Mouse (Mus musculus) neural tube, embryonic 10.5 days (tissue): ENCODE results near the gene Pik3c2a.
A peak's percentile ranks its signal among the peaks of the same experiment; 100 is the strongest.

Source experiments
- DNase-seq: peaks from one replicate; pipeline ENCODE4 v3.0.0-alpha.2; 2017; ENCODE audit warnings: low spot score; ENCODE audit errors: extremely low spot score

The Pik3c2a gene

DNA sequence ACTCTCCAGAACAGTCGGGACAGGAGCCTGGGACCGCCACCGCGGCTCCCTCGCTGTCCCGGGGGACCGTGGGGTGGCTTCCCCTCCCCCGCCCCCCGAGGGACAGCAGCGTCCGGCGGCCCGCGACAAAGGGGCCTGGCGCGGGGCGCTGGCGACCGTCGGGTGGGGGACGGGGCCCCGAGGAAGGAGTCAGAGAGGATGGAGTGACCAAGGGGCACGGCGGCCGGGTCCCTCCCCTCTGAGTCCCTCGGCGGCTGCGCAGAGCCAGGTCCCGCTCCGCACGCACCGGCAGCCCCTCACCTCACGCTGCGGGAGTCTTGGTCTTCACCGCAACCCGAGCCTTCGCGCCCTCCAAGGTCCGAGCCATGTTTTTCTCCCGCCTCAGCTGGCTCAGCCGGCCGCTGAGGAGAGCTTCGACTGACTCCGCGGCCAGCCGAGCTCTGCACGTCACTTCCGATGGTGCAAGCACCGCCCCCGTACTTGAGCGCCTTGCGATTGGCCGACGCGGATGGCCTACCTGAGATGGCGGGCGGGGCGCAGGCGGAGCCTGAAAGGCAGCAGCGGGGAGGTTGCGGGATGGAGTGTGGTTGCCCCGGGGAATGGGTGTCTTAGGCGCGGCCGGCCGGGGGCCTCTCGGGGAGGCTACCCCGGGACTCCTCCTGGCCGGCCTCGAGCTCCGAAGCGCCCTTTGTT is at the start of gene Pik3c2a:
TSS of gene Pik3c2a (minus strand) at position 446 of the 693 bp plus-strand sequence.
- peak; percentile 95 for DNase-seq

DNA sequence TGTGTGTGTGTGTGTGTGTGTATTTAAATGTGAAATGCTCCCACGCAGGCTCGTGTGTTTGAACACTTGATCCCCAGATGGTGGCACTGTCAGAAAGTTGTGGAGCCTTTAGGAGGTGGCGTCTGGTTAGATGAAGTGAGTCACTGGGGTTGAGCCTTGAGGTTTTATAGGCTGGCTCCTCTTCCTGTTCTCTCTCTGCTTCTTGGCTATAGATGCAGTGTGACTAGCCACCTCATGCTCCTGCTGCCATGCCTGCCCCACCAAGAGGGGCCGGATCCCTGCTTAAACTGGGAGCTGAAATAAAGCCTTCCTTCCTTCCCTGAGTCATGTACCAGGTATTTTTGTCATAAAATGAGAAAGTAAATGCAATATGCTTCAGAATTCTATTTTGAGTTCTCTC is 47.9 kb upstream of the Pik3c2a start:
- no peak for DNase-seq

DNA sequence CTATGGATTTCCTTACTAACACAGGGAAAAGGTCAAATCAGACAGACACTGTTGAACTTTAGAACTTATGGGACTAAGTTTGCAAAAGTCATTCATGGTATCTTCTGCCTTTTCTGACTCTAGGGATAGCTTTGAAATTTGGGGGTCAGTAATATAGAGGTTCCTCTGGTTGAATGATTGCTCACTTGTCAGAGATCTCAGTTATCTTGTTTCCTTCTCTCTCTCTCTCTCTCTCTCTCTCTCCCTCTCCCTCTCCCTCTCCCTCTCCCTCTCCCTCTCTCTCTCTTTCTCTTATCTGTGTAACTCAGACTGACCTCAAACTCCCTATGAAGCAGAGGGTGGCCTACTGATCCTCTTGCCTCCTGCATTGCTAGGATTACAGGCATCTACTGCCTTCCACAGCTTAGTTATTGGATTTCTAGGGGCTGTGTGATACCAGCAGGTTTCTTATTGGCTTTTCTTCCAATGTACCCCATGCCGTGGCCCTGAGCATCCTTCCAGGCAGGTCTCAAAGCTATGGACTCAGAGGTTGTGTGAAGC is 41.9 kb upstream of the Pik3c2a start:
- no peak for DNase-seq

DNA sequence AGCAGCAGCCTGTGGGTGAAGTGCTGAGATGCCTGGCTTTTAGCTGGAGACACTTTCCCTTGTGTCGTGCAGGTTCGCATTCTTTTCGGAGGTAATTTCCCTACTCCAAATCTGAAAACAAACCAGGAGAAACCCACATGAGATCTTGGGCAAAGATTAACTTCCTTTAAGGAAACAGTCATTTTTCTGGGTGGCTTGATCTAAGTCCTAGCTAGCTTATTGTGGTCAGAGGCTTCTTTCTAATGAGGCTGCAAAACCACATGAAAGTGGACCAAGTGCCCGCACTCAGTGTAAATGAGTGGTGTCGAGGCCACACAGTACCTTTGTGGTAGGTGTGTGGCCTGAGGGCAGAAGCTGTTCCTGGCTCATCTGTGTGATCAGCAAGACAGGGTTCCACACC is 41.0 kb upstream of the Pik3c2a start:
- DNase-seq: no peak

DNA sequence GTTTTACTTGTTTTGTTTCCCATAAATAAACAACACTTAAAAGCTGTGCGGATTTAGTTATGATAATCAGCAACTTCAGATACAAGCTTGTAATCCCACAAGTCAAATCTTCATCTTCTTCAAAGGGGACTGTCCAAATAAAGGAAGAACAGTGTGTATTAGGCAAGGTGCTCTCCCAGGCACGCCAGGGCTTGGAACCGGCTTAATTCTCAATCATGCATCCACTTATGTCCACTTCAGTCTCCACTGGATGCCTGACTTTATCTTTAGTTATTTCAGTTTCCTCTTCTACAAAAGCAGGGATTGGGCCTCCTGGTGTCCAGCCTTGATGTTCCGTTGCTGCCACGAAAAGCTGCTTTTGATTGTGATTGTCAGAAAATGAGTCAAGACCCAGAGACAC is 40.5 kb upstream of the Pik3c2a start:
- no peak for DNase-seq

DNA sequence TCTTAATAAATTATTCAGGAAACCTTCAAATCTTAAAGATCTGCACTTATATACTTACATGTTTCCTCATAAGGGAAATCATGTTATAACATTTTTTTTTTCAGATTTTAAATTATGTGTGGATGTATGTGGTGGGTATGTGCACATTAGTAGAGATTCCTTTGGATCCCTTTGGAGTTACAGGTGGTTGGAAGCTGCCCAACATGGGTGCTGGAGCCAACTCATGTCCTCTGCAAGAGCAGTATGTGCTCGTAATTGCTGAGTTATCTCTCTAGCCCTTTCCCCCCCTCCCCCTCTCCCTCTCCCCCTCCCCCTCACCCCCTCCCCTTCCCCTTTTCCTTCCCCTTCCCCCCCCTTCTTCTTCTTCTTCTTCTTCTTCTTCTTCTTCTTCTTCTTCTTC is 39.9 kb upstream of the Pik3c2a start:
- no peak for DNase-seq

DNA sequence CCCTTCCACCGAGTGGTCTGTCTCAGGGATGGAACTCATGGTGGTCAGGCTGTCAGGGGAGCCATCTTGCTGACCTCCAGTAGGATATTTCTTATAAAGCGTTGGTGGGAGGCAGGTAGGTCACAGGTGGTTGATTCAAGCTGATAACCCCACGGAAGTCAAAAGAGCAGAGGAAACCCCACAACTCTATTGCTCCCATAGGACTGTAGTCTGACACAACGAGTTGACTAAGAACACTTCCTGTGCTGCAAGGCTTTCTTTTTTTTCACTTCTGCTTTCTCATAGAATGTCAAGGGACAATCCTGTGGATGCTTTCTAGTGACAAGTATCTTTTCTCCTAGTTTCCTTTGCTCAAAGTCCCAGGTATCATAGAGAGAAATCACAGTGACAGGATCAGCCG is 33.0 kb upstream of the Pik3c2a start:
- DNase-seq: no peak

DNA sequence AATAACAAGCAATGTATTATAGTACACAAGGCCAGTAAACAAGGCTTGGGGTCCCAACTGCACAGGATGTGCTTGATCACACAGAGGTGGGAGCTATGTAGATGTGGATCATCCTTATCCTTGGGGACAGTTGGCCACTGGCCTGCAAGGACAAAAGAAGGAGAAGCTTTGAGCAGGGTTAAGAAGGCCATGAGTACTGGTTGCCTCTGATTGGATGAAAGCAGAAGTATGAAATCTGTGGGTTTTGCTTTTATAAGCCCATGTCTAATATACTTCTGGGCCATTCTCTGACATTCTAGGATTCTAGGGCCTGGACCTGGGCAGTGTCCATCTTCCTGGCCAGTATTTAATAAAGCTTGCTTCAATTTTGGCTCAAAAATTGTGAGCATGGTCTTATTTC is 32.6 kb upstream of the Pik3c2a start:
- no peak for DNase-seq

DNA sequence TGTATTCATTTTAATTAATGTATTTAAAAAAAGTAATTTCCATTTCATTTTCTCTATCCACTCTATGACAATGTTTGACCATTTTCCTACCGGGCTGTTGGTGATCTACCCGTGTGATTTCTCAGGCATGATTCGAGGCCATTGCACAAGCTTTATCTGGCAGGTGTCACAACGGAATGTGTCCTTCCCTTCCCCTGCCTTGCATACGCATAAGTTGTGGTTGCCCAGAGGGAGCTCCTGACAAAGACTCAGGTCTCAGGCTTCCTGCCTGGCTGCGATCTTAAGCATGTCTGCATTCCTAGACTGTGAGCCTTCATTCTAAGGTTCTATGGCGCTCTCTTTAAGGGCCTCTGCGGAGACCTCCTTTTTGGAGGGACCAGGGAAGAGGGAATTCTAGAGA is 18.9 kb upstream of the Pik3c2a start:
- no peak for DNase-seq

DNA sequence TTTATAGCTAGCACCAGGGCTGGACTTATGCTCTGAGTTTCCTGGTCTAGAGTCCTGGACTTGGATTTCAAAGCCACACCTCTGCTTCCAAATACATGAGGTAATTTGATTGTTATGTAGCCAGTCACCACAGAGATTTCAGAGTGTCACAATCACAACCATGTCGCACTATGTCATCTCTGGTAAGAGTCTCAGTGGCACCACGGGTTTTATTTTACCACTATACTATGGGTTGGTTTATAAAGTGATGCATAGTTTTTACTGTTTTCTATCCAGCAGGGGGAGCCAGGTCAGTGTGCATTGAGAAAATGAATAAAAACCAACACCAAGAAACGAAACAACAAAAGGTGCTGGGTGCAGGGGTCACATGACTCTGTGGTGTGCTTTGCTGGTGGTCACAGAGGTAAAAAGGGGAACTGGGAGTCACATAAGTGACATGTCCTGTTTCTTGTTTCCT is 15.8 kb upstream of the Pik3c2a start:
- DNase-seq: no peak

DNA sequence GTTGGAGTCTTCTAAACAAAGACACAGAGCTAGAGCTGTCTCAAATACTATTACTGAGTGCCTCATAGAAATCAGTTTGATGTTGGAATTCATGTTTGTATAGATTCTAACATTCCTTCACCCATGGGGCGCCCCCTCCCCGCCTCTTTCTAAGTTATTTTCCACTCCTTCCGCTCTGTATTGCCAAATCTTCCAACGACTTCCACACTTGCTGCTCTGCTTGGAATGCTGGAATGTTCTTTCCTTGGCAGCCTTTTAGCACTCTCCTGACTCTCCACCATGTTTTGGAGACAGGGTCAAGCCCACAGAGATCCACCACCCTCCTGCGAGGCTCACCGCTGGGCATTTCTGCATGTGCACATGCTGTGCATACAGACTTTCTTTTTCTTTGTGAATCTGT is 14.1 kb upstream of the Pik3c2a start:
- no peak for DNase-seq

DNA sequence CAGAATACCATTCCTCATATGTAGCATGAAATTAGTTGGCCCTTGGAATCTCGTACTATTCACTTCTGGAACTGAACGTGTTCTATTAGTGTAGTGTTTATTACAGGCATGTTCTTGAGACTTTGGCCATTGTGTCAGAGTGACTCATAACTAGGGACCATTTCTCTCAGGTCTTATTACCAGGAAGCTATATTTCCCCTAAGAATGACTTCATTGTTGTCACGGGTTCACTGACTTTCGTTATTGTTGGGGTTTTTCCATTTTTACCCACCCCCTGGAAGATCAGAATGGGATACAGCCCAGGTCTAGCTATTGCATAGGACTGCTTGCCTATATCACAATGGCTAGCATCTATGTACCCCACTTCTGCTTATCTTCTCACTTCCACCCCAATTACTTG is 13.7 kb upstream of the Pik3c2a start:
- no peak for DNase-seq

DNA sequence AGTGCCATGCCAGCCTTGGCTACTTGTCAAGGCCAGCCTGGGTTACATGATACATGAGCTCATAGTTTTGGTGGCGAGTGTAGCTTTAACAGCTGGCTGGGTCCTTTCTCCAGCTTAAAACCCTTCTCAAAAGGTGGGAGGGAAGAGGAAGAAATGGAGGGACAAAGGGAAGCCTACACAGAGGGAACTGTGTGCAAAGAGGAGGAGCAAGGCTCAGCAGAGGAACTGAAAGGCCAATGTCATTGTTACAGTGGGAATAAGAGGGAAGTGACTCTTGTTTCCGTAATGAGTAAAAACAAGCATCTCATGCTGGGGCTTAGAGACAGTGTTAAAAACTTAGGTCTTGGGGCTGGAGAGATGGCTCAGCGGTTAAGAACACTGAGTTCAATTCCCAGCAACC is 3.4 kb upstream of the Pik3c2a start:
- no peak for DNase-seq

DNA sequence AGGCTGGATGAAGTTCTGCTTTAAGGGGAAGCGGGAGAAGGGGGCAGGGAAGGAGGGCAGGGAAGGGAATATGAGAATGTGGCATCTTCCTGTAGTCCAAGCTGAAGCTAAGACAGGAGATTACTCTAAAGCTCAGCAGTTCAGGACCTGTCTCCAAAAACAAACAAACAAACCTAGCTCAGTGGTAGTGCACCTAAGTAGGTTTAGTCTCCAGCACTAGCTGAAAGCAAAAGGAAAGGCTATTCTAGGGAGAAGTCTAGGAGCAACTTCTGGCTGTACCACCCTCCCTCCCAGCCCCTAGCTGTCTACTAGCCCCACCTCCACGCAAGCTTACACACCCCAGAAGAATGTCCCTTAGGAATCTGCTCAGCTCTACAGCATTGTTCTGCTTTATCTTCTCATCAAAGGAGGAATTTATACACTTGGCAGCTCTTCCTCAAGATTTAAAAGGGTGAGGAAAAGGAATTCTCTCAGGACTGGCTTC is 1.1 kb upstream of the Pik3c2a start:
- DNase-seq: peak; percentile 27

DNA sequence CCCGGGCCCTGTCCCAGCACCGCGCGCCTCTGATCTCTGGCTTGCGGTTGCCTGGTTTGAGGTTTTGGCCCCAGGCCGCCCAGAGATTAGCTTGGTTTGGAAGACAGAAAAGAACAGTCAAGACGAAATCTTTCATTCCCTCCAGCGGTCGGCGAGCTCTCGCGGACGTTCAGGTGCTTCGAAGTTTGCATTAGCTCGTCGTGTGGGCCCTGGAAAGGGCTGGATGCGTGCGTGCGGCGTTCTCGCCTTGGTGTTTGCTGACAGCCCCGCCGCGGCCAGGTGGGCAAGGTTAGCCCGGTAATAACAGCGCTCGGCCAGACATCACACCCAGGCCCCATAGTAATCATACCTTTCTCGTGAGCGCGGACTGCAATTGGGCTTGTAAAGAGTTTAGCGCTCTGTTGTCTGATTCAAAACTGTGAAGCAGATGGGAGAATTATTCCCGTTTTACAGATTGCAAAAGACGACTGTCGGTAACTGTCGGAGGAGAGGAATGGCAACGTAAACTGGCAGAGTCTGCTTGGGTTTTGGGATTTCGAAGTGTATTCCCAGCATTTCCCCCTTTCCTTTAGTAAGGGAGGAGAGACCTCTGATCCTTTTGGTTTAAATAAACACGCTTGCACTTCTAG is 562 bp upstream of the Pik3c2a start:
- DNase-seq: no peak

DNA sequence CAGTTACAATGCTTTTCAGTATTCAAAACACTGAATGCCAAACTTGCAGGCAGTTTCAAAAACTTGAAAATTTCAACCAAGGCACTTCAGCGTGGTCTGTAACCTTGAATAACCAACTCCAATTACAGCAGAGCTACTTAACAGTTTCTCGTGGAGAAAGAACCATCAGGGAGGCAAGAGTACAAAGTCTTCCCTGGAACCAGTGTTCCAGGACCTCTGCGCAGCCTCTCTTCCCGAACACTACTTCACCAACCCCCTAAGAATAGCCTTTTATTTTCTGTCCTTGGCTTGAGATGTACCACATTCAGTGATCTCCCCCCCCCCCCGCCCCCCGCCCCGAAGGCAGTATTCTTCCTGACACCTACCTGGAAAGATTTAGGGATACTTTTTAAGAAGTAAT is 1.0 kb downstream of the Pik3c2a start:
- peak; percentile 20 for DNase-seq

DNA sequence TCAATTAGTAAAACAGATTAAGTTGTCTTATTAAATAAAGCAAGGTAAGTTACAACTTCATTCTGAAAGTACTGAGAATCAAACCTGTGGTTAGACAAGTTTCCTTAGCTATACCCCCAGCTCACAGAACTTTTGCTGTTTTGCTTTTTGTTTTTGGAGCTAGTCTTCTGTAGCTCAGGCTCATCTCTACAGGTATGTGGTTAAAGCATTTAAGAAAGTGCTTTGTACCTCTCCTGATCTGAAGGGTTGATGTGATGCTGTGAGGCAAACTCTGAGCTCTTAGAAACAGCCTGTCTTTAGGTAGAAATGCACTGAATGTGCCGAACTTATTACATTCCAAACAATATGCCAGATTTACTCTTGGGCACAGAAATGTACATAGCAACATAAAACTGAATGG is 1.9 kb downstream of the Pik3c2a start:
- DNase-seq: no peak

DNA sequence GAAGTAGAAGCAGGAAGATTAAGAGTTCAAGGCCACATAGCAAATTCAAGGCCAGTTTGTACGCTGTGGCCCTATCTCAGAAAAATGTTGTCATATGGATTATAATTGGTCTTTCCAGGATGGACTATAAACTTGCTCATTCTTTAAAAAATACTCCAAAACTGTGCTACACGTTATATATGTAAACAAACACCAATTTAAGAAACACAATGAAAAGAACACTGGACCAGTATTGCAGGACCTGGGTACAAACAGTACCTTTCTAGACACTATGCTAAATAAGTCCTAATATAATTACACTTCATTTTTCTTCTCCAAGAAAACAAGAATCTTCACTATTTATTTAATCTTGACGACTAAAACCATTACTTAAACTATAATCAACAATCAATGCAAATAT is 11.6 kb downstream of the Pik3c2a start:
- no peak for DNase-seq

DNA sequence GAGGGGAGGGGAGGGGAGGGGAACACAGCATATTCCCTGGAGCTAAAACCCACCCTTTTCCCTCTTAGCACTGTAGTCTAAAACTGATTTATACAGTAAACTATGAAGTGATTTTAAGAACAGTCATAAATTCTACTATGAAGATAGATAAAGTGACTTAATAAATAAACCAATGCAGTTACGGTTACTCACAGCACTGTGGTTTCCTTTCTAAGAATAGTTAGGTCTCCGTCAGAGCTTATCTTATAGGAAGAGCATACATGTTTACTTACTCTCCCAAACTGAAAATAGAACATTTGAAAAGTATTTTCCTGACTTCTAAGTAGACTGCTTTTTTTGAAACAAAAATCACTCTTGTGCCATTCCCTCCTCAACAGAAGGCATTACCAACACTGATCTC is 12.3 kb downstream of the Pik3c2a start:
- DNase-seq: no peak

DNA sequence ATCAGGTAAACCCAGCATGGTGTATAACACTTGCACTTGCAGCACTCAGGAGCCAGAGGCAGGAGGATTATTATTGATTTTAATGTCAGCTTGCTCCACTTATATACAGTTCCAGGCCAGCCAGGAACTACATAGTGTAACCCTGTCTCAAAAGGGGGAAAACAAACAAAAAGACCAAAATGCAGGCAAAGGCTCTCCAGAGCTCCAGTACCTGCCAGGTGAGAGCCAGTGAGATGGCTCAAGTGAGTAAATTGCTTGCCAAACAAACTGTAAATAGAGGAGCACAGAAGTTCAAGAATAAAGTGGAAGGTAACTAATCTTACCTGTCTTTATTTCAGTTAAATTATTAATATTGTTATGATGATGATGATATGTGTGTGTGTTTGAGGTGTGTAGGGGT is 16.0 kb downstream of the Pik3c2a start:
- DNase-seq: no peak

DNA sequence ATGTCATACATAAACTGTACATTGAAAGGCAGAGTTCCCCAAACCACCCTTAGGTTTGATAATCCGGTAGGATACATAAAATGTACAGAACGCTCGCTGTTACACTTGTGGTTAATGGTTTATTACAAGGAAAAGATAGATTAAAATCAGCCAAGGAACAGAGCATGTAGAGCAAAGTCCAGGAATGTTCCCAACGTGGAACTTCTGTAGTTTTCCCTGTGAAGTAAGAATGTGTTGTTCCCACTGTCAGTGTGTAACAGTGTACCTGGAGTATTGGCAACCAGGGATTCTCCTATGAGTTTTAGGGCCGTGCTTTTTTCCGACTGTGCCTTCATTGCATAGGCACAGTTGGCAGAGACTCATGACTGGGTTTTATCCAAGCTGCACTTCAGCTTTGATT is 17.5 kb downstream of the Pik3c2a start:
- no peak for DNase-seq

DNA sequence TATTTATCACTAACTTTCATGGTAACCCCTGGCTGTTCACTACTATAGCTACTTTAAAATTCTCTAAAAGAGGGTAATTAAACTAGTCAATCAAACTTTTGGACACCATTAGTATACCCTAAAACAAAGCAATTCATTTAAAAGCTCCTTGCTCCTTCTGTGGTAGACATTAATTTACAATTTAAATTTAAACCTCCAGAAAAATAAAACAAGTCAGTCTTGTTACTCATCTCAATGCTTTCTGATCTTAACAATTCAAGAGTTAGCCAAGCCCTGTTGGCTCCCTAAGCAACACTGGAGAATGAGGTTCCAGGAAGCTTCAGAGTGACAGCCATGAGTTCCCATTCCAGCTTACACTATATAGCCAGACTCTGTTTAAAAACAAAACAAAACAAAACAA is 22.2 kb downstream of the Pik3c2a start:
- no peak for DNase-seq

DNA sequence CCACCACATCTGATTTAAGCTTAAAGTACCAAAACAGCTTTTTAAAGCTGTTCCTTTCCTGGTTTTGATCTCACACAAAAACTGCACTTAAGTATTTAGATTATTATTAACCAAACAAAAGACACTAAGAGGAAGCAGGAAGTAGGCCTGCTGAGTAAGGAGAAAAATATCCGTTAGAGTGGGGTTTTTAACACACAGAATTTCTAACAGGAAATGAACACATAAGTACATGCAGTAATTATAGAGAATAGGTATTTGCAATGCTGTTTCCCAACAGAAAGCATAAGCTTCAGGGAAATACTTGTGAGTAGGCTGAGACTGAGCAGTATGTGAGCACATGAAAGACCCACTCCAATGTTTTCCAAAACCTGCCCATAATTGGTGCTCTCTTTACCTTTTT is 33.8 kb downstream of the Pik3c2a start:
- no peak for DNase-seq
